Mouse (Mus musculus): ENCODE results near the gene Bbs9.

DNA sequence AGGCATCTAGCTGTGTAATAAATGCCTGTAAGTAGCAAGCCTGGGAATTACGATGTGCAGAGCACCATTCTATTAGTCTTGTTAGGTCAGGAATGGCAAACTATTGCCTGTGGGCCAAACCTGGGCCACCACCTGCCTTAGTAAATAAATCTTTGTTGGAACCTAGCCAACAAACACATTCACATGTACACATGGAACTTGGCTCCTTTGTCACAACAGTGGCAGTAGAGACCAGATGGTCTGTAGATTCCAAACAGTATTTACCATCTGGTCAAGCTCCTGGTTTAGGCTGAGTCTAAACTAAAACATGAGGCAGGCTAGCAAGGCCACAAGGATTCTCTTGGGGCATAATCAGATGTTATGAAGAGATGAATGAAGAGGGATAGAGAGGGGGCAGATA, 399.7 kb downstream of the Bbs9 start:
- TF ChIP-seq POLR2A (IDR thresholded peaks at IDR 0.05; ENCODE audit: borderline replicate concordance, extremely low read depth, low read depth, low read length) (no peak), CTCF (IDR thresholded peaks at IDR 0.05; ENCODE audit: insufficient read depth, low read length) (no peak)
